Mouse (Mus musculus): ENCODE data around the gene Prpsap1.

DNA sequence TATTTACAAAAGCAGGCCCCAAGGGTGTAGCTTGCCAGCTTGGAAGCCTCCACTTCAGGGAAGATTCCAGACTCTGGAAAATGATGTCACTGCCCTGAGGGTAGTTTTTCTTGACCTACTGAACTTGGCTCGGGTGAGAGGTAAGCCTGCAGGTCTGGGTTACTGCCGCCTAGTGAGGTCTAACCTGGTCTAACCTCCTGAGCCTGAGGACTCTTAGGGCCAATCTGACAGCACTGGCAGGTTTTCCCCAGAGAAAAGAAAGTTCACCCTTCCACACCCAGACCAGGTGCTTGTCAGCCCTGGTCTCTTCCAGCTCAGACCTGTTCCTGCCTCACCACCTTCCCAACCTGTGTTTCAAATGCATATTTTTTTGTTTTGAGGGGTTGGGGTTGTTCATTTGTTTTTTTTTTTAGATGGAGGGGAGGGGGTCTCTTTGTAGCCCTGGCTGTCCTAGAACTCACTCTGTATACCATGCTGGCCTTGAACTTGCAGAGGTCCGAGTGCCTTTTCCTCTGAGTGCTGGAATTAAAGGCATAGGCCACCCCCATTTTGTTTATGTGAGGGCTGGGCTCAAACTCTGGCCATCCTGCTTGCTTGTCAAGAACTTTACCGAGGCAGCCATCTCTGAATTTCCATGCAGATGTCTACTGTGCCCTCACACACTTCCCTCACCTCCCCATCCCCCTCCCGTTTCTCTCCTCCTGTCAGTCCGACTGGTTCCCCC is 67.0 kb downstream of the Prpsap1 start:
- TF ChIP-seq CTCF (IDR thresholded peaks at IDR 0.05; ENCODE audit: borderline replicate concordance, insufficient read depth, low read depth, low read length): no peak
- no peak for TF ChIP-seq POLR2A (IDR thresholded peaks at IDR 0.05; ENCODE audit: borderline replicate concordance, insufficient read depth, low read length)
